Mouse (Mus musculus) frontal cortex, adult (tissue): ENCODE data around the gene Gm17660.
A peak's percentile ranks its signal among the peaks of the same experiment; 100 is the strongest.

ENCODE experiments used
- ATAC-seq: cut with Nextera tagmentation; 2 replicates; pipeline ENCODE4 v1.9.2; 2017; ENCODE audit warnings: mild to moderate bottlenecking, moderate library complexity, mixed read lengths; ENCODE audit not compliant: low TSS enrichment

Gene Gm17660

DNA sequence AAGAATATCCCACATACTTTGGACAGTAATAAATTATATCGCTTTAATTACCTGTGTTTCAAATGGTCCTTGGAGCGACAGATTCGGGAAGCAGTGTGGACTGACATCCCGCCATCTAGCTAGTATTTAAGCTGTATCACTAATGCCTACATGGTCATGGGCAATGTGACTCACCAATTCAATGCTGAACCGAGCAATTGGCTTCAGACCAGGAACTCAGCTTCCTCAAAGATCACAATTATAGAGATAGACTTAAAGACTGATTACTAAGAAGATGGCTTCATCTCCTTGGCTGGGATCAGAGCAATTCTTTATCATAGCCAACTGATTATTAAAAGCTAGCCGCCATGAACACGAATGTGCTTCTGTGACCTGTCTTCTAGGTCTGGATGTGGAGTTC lies at the start of gene Gm17660:
Gene Gm17660, minus strand, starts transcription at position 101 of the 400 bp plus-strand sequence.
- no peak for ATAC-seq

DNA sequence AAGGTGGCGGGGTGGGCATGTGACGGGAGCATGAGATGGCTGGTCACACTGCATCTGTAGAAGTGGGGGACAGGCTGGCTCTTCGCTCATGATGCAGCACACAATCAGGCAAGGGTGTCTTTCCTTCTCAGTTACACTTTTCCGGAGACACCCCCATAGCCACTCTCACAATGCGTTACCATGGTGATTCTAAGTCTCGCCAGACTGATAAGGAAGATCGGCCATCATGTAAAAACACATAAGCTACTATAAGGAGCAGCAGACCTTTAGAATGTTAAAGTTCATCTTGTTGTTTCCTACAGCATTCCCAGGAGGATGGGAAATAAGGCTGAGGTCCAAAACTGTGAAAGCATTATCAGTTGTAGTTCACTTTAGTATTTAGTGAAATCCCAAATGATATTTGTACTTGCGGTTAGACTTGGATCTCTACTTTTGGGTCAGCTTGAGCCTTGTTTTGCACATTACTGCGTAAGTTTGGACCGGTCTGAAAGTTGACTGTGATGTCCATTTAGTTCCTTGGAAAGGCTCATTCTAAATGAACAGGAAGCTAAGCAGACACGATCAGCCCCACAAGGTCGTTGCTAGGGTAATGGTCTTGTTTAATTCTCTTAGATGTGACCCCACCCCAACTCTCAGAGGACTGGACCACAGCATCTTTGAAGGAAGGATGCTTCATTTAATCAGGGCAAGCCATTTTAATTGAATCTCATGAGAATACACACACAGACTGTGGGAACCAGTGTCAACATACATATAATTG lies 49.3 kb upstream of the Gm17660 start:
- peak; percentile 87 for ATAC-seq

DNA sequence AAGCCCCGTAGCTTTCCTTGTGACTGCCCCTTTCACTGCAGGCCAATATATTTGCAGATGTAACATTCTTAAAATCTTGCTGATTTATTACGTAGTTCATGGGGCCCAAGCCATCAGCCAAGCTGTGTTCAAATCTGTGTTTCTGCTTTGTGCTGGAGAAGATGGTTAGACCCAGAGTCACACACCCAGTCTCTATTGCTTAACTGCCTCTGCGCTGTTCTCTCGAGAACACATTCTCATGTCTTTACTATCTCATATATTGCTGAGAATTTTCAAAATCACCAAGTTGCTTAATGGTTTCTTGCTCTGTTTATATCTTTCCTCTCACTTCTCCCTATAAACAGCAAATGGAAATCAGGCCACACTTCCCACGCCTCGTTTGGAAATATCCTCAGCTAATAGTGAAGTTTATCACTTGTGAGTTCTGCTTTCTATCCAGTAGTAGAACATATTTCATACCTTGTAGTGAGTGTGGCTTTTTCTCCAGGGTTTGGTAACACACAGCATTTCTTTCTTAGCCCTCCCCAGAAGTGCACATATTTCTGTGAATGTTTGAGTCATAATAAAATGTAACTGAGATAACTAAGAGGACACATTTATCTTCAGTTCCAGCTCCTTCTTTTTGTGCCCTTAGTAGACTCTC lies 46.7 kb upstream of the Gm17660 start:
- peak; percentile 44 for ATAC-seq

DNA sequence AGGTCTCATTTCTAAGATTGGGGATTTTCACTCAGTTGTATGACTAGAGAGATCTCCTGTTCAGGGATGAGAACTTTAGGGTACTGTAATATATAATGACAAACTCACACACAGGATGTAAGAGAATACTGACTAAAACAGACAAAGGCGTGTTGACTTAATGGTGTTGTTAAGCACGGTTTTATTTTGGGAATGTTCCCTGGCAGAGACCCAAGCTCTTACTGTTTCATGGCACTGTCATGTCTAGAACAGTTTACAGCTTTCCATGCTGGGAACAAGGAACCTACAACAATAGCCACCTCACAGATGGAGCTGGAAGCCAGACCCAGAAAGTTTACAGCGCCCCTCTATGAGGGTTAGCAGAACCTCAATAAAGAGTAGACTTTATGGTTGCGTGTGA lies 38.5 kb upstream of the Gm17660 start:
- ATAC-seq = no peak

DNA sequence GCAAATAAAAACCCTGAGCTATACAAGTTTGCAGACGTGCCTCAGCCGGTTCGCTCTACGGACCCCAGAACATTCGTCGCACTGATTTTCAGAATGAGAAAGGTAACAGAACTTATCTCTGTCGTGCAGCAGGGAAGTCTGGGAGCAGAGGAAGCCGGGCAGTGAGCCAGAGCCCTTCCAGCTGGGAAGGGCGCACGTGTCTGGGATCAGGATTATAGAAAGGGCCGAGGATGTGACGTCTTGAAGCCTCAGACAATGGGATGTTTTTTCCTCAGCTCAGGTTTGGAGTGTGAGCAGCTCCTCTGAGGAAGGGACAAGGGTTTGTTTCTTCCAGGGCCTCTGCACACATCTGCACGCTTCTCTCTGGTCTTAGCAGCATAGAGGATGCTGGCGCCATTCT lies 37.7 kb upstream of the Gm17660 start:
- ATAC-seq = no peak

DNA sequence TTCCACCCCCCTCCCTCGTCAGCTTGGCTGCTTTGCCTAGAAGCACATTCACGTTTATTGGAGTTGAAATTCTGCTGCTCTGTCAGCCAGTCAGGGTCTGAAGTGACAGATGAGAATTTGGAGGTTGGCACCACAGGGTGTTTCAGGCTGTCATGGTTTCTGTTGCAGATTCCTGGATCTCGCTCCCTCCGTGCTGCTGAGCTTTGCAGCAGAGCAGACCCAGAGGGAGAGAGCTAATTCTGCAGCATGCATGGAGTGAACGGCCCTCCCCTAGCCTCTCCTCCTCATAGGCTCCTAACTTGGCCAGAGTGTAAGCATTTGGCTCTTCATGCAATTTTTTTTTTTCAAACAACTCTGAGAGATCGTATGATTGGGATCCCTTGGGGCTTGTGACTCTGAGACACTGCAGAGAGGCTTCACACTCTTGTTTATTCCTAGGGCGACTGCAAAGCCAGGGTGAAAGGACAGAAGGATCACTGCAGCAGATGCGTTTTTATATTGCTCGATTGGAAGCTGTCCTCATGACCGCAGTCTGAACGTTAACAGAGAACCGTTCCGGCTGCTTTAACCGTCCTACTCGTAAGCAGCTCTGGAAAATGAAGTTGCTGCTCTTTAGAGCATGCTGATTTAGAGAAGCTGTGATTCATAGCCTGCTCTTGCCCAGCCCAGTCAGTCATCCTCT lies 36.2 kb upstream of the Gm17660 start, which contains the start of gene Sparcl1:
Gene Sparcl1, minus strand, starts transcription at position 243 of the 682 bp plus-strand sequence.
- ATAC-seq = peak; percentile 50

DNA sequence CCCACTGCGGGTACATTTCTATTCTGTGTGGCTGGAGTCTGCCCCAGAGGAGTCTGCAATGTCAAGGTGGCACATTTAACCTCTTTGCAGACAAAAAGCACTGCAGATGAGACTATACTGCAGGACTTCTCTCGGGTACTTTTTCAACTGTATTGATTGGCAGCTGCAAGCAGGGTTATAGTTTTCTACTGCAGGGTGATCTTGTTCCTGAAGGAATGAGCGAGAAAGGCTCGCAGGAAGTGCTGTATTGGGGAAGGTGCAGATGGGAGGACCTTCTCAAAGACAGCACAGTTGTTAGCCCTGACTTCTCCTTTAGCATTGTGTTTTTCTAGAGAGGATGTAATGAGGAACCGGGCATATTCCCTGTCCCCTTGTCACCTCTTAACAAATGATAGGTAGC lies 35.1 kb upstream of the Gm17660 start:
- no peak for ATAC-seq

DNA sequence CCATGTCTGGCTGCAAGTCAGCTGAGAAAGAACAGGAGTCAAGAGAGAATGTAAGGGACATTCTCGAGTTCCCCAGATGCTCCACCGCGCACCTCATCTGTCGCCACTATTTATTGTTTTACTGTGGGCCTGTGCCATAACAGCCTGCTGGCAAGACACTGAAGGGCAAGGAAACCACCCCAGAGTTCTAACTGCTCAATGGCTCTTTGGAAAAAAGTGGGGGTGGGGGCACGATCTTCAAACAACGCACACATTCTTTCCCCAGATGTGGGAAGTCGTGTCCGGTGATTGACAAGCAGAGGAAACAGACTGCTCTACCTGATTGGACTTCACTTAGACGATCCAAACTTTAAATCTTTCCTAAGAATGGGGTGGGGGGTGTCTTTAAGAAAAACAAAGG lies 34.6 kb upstream of the Gm17660 start:
- no peak for ATAC-seq

DNA sequence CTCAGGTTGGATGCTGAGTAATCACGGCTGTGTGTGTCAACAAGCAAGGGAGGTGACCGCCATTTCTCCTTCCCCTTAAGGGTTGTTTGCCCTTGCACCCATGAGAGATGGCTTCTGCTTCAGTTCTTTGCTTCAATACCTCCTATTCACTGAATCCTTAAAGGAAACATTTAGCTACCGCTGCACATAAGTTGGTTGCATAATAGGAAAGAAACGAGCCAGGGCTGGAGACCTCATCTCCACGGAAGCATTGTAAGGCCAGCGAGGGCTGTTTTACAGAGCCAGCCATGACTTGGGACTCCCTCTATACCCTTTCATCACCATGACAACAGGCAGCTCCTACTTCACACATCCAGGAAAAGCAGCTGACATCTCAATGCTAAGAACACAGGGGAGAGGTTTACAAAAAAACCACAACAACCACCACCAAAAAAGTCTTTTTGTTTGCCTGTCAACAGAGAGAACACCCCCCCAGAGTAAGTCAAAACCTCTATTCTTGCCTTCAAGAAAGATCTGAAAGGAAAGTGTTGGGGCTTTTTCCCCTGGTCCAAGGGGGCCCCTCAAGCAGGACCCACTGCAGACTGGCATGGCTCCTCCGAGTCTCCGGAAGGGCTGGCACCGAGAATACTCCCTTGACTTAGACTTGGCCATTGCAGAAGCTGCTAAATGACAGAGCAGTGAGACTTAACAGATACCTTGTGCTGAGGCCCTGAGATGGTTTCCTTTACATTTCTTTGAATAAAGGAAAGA lies 32.9 kb upstream of the Gm17660 start:
- peak; percentile 39 for ATAC-seq

DNA sequence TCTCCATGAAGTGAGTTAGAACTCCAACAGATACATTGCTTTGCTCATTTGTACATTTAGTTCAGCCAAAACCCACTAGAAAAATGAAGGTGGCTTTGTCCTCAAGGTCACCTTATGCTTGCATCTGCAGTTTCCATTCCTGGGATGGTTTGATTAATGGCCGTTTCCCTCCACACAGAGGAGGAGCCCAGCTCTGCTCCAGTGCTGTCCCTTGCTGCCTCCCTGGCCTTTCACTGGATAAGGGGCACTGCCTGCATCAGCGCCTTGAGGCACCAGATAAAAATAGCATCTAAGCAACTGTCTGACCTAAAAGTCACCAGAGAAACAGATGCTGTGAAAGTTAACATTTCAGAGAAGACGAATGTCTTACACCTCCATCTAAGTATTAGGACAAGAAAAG lies 32.1 kb upstream of the Gm17660 start:
- ATAC-seq = no peak

DNA sequence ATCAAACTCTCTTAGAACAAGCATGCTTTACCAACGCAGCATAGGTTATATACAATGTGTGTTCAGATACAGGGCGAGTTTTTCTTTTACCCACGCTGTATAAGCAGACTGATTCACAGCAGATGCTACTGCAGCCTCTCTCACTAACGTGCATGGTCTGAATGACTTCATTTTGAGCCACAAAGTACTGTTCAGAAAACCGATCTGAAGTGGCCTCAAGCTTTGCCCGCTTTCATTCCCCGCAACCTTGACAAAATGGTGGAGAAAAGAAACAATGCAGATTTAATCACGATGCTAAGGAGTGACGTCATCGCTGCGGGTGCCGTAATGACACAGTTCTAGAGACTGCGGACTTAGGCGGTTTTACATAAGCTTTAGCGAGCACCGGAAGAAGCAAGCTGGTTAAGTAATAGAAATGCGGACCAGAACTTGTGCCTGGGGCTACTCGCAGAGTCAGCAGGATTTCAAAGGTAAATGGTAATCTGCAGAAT lies 31.5 kb upstream of the Gm17660 start:
- peak; percentile 20 for ATAC-seq

DNA sequence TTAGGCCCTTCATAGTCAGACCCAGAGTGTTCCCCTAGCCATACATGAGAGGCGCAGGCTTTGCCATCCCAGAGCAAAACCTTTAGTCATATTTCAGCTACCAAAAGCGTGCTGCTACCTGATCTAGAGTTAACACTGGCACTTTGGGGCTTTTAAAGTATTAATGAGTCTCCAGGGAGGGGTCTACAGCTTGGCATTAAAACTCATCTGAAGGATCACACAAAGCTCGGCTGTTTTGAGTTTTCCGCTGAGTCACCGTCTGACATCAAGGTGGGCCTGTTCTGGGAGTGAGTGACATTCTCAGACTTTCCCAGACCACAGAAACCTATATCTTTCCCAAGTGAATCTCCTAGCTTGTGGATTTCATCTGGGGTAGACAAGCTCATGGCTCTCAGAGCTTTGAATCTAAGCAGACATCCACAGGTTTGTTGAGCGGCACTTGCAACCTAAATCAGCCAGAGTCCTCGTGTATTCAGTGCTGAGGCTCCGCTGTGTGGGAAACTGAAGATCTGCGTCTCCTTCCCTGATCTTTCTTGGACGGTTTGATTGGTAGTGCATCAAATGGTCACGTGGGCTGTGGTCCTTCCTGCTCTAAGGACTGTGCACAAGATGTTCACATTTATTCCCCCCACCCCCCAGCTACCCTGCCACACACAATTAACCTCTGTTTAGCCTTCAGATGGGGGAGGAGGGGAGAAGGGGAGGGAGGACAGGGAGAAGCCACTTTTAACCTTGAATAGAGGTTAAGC lies 30.9 kb upstream of the Gm17660 start:
- ATAC-seq = peak; percentile 5; the same call in 1 of the 2 replicates

DNA sequence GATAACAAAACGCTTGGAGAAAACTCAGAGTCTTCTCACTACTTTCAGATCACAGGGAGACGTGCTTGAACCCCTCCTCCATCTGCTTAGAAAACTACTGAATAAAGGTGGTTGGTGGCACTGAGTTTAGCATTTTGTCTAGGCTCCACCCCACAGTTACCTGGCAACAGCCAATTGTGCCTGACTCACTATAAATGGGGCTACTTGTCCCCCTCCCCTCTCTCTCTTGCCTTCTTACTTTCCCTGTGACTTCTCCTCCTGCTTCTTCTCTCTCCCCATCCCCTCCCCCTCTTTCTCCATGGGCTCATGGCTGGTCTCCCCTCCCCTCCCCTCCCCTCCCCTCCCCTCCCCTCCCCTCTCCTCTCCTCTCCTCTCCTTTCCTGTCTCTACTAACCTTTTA lies 26.7 kb upstream of the Gm17660 start:
- no peak for ATAC-seq

DNA sequence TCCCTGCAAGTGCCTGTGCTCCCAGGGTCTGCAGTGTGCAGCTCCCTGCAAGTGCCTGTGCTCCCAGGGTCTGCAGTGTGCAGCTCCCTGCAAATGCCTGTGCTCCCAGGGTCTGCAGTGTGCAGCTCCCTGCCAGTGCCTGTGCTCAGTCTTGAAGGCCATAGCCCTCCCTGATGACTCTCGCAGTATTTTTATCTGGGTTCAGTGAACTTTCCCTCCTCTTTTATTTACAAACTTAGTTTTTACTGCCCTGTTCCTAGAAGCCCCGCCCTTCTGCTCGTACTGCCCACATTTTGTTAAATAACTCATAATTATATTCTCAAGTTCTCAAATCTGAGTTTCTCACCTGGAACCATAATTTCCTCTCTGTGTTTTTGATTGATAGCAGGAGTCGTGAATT lies 25.8 kb upstream of the Gm17660 start:
- no peak for ATAC-seq

DNA sequence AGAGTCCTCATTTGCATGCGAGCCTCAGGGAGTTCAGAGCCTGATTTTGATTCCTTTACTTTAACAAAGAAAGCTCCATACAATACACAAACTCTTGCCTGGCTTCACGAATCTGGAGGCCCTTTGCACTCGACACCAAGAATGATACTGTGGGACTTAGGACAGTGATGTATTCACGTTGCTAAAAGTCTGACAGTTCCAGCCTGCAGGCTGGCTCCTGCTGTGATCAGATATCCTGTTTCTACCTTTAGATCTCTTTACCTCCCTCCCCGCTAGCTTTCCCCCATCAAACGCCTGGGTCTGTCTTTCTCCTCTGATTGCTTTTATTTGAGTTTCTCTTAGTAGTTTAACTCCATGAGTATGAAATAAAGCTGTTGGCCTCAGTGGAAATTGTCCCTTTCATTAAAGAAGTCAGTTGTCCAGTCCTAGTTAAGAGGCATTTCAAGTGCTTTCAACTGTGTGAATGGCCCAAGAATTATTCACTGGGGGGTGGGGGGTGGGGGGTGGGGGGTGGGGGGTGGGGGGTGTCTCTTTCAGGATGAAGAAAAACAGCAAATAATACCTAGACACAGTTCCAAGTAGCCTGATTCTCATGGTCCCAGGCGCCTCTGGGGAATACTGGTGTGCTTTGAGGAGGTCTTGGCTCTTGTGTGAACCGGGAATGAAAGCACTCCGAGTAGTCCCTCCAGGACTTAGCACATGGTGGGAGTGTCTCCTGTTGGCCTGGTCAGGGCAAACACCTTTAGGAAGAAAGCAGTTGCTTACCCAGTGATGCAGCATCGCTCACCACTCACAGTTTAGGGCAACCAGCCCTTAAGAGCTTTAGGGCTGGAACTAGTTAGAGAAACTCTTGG lies 24.5 kb upstream of the Gm17660 start:
- ATAC-seq = peak; percentile 32; the same call in 1 of the 2 replicates

DNA sequence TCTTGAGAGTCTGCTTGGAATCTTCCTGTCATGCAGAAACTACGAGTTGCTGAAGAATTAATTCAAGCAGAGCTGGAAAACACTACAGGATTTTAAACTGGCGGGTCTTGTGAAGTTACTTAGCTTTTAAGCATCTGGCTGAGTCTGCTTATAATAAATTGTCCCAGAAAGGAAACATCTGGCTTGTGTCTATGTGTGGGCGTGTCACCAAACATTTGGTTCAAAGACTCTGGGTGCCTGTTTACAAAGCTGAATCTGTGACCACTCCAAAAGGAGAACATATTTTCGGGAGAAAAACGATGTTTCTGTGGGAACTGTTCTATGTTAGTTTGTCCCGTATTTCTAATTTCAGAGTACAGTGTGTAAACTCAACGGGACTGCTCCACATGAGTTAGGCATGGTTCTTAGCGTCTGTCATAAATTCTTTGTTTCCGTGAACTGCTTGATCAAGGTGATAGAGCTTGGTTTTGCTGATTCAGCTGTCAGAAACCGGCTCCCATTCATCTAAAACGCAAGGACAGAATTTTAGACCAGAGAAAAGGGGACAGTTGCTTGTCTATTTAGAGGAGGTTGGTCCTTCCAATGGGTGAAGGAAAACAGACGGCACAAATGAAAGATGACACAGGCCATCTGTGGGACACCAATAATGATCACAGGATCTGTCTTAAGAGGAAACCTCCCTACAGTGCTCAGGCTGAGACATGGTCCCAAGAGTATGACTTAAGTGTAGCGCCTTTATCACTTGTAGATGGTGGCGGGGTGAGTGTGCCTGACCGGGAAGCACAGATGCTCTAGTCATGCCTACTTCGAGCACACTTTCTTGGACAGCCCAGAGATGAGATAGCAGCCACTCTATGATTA lies 18.9 kb upstream of the Gm17660 start:
- 0 out of 2 replicates have a peak, but pooled peaks have one; percentile 24 for ATAC-seq

DNA sequence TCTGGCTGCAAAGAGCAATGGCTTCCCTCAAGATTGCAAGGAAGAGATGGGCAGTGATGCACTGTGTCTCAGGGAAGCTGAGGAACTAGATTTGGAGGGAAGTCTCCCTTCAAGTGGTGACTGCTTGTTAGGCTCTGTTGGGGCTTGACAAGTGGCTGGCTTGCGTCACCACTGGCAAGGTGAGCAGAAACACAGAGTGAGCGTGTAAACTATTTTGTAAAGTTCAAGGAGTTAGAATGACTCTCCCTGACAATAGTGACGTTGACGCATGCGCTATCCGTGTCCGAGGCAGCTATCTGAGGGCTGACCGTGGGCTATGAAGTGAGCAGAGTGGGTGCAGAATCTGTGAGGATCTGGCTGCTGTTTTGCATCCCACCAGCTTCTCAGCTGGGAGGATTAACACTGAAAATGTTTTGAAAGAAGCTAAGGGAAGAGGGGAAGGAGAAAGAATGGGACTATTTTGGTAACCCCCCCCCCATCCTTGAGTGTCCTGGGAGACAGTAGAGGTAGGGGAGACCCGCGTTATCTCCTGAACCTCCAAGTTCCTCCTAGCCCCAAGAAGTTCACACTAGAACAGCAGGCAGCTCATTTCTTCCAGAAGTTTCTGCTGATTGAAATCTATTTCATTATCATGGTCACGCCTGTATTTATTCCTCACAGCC lies 18.1 kb upstream of the Gm17660 start:
- no peak for ATAC-seq

DNA sequence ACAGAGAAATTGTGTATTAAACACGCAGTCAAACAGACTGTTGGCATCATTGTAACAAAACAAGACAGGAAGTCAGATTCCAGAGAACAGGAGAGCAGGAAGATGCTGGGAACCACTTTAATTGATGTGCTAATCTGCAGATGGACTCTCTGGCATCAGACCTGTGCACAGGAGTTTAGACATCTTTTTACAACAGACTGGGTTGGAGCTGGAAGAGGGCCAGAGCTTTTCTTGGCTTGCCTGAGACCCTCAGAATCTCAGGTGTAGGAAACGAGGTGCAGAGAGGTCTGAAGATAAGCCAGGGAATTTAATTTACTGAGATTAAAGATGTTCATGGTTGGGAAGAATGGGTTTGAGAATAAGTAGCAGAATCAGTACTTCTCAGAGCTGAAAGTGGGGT lies 12.3 kb upstream of the Gm17660 start:
- no peak for ATAC-seq

DNA sequence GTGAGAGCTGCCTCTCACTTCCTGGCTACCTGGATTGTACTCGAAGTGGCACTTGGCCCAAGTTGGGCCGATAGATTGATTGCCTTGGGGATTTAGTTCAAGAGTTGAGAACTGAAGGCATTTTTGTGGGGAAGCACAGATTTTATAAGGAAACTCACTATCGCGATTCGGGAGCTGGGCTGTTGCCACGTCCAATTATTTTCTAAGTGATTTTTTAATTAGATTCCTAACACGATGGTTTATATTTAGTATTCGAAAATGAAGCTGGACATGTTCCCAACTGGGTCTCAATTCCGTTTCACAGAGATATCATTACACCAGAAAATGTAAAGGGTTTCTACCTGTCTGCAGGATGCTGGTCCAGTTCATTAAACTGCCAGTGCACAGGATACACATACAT lies 8.0 kb upstream of the Gm17660 start:
- no peak for ATAC-seq
